Mouse (Mus musculus): ENCODE measurements around the gene Bhlha15. TPM values are rescaled to one million over a fixed set of nuclear protein-coding genes. Genes with fewer than 3 reads are reported as not detected.
A peak's percentile ranks its signal among the peaks of the same experiment; 100 is the strongest.

Gene Bhlha15
- under 1 TPM; 0.35 to 0.43 TPM for total RNA-seq (2021)
- long read RNA-seq, experiment 1 = 0 reads
- long read RNA-seq, experiment 2 = 0 reads

- 0 out of 2 replicates have a peak within 1 kb of the TSS, but pooled peaks have one; percentile 11 for H3K4me3 ChIP-seq
- H3K27ac ChIP-seq = no peak within 1 kb of the TSS
- intact Hi-C loops (cut with DNase I) = no loop called here
- no peak for TF ChIP-seq CTCF (IDR thresholded peaks at IDR 0.05)
- no peak for DNase-seq (ENCODE audit: extremely low spot score in 1 of 2, low spot score in 2 of 2)
These were observed at the start of gene Bhlha15 for GRCm38 (mm10) chr5:144189950-144190583. Bhlha15 (plus strand) TSS chr5:144190286.

- Histone ChIP-seq H3K4me3 (no peak overlapping the region), H3K27ac (no peak overlapping the region)
- intact Hi-C loops (cut with DNase I) = no loop called here
- DNase-seq (ENCODE audit: extremely low spot score in 1 of 2, low spot score in 2 of 2) = no peak
- TF ChIP-seq CTCF (IDR thresholded peaks at IDR 0.05) = peak; percentile 19
These were observed 46.6 kb upstream of the Bhlha15 start for GRCm38 (mm10) chr5:144143531-144143930.

- DNase-seq (ENCODE audit: extremely low spot score in 1 of 2, low spot score in 2 of 2) = no peak
- no peak for TF ChIP-seq CTCF (IDR thresholded peaks at IDR 0.05)
- no peak overlapping the region for H3K4me3 ChIP-seq
- intact Hi-C loops (cut with DNase I) = no loop called here
- H3K27ac ChIP-seq = no peak overlapping the region
These were observed 43.2 kb upstream of the Bhlha15 start for GRCm38 (mm10) chr5:144146898-144147297.

GRCm38 (mm10) chr5:144149530-144149929 is 40.6 kb upstream of the Bhlha15 start:
- DNase-seq (ENCODE audit: extremely low spot score in 1 of 2, low spot score in 2 of 2) = no peak
- intact Hi-C loops (cut with DNase I) = no loop called here

GRCm38 (mm10) chr5:144151270-144151669 is 38.8 kb upstream of the Bhlha15 start:
- TF ChIP-seq CTCF (IDR thresholded peaks at IDR 0.05) = no peak
- Histone ChIP-seq H3K4me3 (no peak overlapping the region), H3K27ac (no peak overlapping the region)
- intact Hi-C loops (cut with DNase I) = no loop called here
- DNase-seq (ENCODE audit: extremely low spot score in 1 of 2, low spot score in 2 of 2) = no peak

More at GRCm38 (mm10) chr5:144149530-144149929, 40.6 kb upstream of the Bhlha15 start:
- TF ChIP-seq CTCF (IDR thresholded peaks at IDR 0.05) = no peak
- Histone ChIP-seq H3K4me3 (no peak overlapping the region), H3K27ac (no peak overlapping the region)

- peak; percentile 93 for TF ChIP-seq CTCF (IDR thresholded peaks at IDR 0.05)
- intact Hi-C loops (cut with DNase I) = loop anchor here (1.0 to 2.0 kb wide), 2 partner anchors 54 to 114 kb away; partner anchors contain the start of gene Lmtk2
These were observed 35.6 kb upstream of the Bhlha15 start for GRCm38 (mm10) chr5:144154528-144154927.

GRCm38 (mm10) chr5:144158604-144159003 is 31.5 kb upstream of the Bhlha15 start:
- Histone ChIP-seq H3K4me3 (no peak overlapping the region), H3K27ac (peak overlapping the region; percentile 59)
- no peak for TF ChIP-seq CTCF (IDR thresholded peaks at IDR 0.05)
- no peak for DNase-seq (ENCODE audit: extremely low spot score in 1 of 2, low spot score in 2 of 2)
- intact Hi-C loops (cut with DNase I) = no loop called here

More at GRCm38 (mm10) chr5:144154528-144154927, 35.6 kb upstream of the Bhlha15 start:
- H3K27ac ChIP-seq = no peak overlapping the region
- peak; percentile 56 to 62 for DNase-seq (ENCODE audit: extremely low spot score in 1 of 2, low spot score in 2 of 2)
- no peak overlapping the region for H3K4me3 ChIP-seq

GRCm38 (mm10) chr5:144159137-144159536 is 30.9 kb upstream of the Bhlha15 start:
- intact Hi-C loops (cut with DNase I) = no loop called here
- Histone ChIP-seq H3K4me3 (no peak overlapping the region), H3K27ac (peak overlapping the region; percentile 59)
- no peak for TF ChIP-seq CTCF (IDR thresholded peaks at IDR 0.05)
- no peak for DNase-seq (ENCODE audit: extremely low spot score in 1 of 2, low spot score in 2 of 2)

GRCm38 (mm10) chr5:144162080-144162812 is 27.8 kb upstream of the Bhlha15 start:
- intact Hi-C loops (cut with DNase I) = no loop called here
- Histone ChIP-seq H3K27ac (0 out of 2 replicates have a peak overlapping the region, but pooled peaks have one; percentile 5), H3K4me3 (no peak overlapping the region)
- TF ChIP-seq CTCF (IDR thresholded peaks at IDR 0.05) = no peak
- DNase-seq (ENCODE audit: extremely low spot score in 1 of 2, low spot score in 2 of 2) = no peak

- no peak for DNase-seq (ENCODE audit: extremely low spot score in 1 of 2, low spot score in 2 of 2)
- no peak for TF ChIP-seq CTCF (IDR thresholded peaks at IDR 0.05)
- Histone ChIP-seq H3K4me3 (no peak overlapping the region), H3K27ac (0 out of 2 replicates have a peak overlapping the region, but pooled peaks have one; percentile 5)
- intact Hi-C loops (cut with DNase I) = no loop called here
These were observed 27.1 kb upstream of the Bhlha15 start for GRCm38 (mm10) chr5:144162813-144163517.

- intact Hi-C loops (cut with DNase I) = no loop called here
- DNase-seq (ENCODE audit: extremely low spot score in 1 of 2, low spot score in 2 of 2) = no peak
- Histone ChIP-seq H3K27ac (no peak overlapping the region), H3K4me3 (no peak overlapping the region)
- TF ChIP-seq CTCF (IDR thresholded peaks at IDR 0.05) = no peak
These were observed 24.3 kb upstream of the Bhlha15 start for GRCm38 (mm10) chr5:144165756-144166155.

Measured in left cerebral cortex, adult 2 months (tissue).